Mouse (Mus musculus): ENCODE results near the gene Adamts4. TPM values are rescaled to one million over a fixed set of nuclear protein-coding genes. Genes with fewer than 3 reads are reported as not detected.

Gene Adamts4
- polyA plus RNA-seq, 2 experiments, result 8.6 to 10.1 TPM

DNA sequence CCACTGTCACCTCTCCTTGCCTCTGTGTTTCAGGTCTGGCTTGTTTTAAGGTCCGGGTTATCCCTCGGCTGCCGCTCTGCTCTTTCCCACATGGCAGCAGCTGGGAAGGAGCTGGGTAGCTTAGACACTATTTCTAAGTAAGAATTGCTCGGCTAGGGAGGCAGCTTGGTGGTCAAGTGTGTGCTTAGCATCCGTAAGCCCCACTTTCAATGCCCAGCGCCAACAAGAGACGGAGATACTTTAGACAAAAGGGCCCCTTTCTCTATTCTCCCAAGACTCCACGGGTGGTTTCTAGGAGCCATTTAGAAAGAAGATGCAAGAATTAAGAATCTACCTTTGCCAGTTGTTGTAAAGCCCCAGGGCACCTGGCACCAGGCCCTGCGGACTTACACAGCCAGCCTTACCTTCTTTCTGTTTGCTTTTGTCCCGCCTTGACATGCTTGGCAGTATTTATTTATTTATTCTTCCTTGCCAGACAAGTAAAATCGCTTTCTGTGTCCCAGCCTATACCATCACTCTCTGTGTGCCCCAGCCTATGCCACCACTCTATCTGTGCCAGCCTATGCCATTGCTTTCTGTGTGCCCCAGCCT is 25.0 kb downstream of the Adamts4 start:
- no peak for DNase-seq (ENCODE audit: low spot score)
- Histone ChIP-seq H3K36me3 (ENCODE audit: control insufficient read depth, insufficient read depth, low read length) (peaks cover 70% of the 10 kb centered on the region), H3K4me3 (replicated peaks; ENCODE audit: low read length) (no peak overlapping the region), H3K9ac (ENCODE audit: low read depth, low read length, severe bottlenecking) (no peak overlapping the region), H3K4me1 (ENCODE audit: control insufficient read depth, insufficient read depth, low read length) (peaks cover 16% of the 10 kb centered on the region), H3K4me2 (replicated peaks; ENCODE audit: low read depth, low read length, severe bottlenecking) (no peak overlapping the region), H3K27ac (replicated peaks; ENCODE audit: low read depth, low read length) (no peak overlapping the region), H3K9me3 (ENCODE audit: control insufficient read depth, low read length) (no peaks in the 10 kb centered on the region), H3K27me3 (ENCODE audit: control insufficient read depth, insufficient read depth, low read length) (no peaks in the 10 kb centered on the region)
- TF ChIP-seq POLR2A (IDR thresholded peaks at IDR 0.05; ENCODE audit: borderline replicate concordance, extremely low read depth, insufficient read depth, insufficient read length), result no peak
- 92% methylated on average over 11 of the region's 11 CpGs for WGBS
- no peak for ATAC-seq (ENCODE audit: low FRiP score, low read depth)

DNA sequence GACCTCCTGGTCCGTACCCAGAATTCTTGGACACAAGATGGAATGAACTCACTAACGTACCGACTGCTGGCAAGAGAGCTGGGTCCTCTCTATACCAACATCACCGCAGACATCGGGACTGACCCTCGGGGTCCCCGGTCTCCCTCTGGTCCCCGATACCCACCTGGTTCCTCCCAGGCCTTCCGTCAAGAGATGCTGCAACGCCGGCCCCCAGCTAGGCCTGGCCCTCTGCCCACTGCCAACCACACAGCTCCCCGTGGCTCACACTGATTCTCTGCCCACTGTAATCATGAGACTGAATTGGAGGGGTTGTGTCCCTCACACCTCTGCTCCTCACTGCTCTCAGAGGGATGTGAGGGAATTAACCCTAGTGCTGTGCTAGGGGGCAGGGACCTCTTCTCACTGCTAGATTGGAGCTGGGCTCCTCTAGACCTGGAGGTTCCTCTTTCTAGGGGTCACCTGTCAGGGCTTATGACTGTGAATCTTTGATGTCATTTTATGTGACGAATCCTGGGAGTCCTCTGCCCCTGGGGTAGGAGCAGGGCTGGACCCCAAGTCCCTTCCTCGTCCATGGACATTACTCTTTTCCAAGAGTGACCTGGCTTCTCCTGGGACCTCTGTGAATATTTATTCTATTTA is 26.0 kb downstream of the Adamts4 start:
- Histone ChIP-seq H3K4me2 (replicated peaks; ENCODE audit: low read depth, low read length, severe bottlenecking) (no peak overlapping the region), H3K4me1 (ENCODE audit: control insufficient read depth, insufficient read depth, low read length) (peaks cover 11% of the 10 kb centered on the region), H3K27me3 (ENCODE audit: control insufficient read depth, insufficient read depth, low read length) (no peaks in the 10 kb centered on the region), H3K9me3 (ENCODE audit: control insufficient read depth, low read length) (no peaks in the 10 kb centered on the region), H3K9ac (ENCODE audit: low read depth, low read length, severe bottlenecking) (no peak overlapping the region), H3K4me3 (replicated peaks; ENCODE audit: low read length) (no peak overlapping the region), H3K36me3 (ENCODE audit: control insufficient read depth, insufficient read depth, low read length) (peaks cover 70% of the 10 kb centered on the region), H3K27ac (replicated peaks; ENCODE audit: low read depth, low read length) (no peak overlapping the region)
- ATAC-seq (ENCODE audit: low FRiP score, low read depth) (no peak), DNase-seq (ENCODE audit: low spot score) (no peak)
- 94% methylated on average over 14 of the region's 14 CpGs for WGBS
- TF ChIP-seq POLR2A (IDR thresholded peaks at IDR 0.05; ENCODE audit: borderline replicate concordance, extremely low read depth, insufficient read depth, insufficient read length), result no peak

DNA sequence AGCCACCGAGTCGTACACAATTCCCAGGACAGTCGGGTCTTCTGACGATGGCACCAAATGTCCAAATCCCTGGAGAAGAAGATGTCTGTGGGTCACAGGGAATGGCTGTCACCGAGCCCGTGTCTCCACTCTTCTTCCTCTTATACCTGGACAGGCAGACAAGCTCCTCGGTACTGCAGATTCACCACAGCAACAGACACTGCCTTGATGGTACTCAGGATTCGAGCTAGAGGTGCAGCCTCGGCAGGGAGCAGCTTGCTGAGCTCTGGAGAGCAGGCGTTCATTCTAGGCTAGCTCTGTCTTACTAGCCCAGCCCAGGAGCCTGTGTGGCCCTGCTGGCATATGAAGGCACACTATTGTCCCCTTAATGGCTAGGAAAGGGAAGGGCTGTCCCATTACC is 27.5 kb downstream of the Adamts4 start:
- H3K27ac ChIP-seq (replicated peaks; ENCODE audit: low read depth, low read length), result no peak overlapping the region
- no peak for DNase-seq (ENCODE audit: low spot score)
- H3K27me3 ChIP-seq (ENCODE audit: control insufficient read depth, insufficient read depth, low read length), result no peaks in the 10 kb centered on the region
- no peak overlapping the region for H3K4me3 ChIP-seq (replicated peaks; ENCODE audit: low read length)
- H3K9me3 ChIP-seq (ENCODE audit: control insufficient read depth, low read length), result no peaks in the 10 kb centered on the region
- no peak overlapping the region for H3K4me2 ChIP-seq (replicated peaks; ENCODE audit: low read depth, low read length, severe bottlenecking)
- H3K36me3 ChIP-seq (ENCODE audit: control insufficient read depth, insufficient read depth, low read length), result peaks cover 72% of the 10 kb centered on the region
- 83% methylated on average over 10 of the region's 10 CpGs for WGBS
- TF ChIP-seq POLR2A (IDR thresholded peaks at IDR 0.05; ENCODE audit: borderline replicate concordance, extremely low read depth, insufficient read depth, insufficient read length), result no peak
- H3K9ac ChIP-seq (ENCODE audit: low read depth, low read length, severe bottlenecking), result no peak overlapping the region
- peaks cover 8% of the 10 kb centered on the region for H3K4me1 ChIP-seq (ENCODE audit: control insufficient read depth, insufficient read depth, low read length)
- no peak for ATAC-seq (ENCODE audit: low FRiP score, low read depth)

DNA sequence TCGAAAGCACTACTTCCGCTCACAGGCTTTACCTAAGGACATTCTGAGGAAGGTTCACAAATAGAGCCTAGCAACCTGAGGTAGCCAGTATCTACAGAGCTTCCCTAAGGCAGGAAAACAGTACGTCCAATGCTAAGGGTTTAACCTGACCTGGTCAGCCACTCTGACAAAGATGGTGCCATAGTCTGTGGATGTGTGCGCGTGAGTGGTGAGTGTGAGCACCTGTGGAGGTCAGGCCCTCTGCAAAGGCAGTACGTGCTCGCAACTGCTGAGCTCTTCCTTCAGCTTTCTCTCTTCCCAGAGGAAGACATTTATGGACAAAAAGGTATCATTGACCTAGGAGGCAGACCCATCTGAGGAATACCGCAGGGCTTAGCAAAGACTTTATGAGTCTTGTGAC is 28.2 kb downstream of the Adamts4 start:
- Histone ChIP-seq H3K4me2 (replicated peaks; ENCODE audit: low read depth, low read length, severe bottlenecking) (no peak overlapping the region), H3K9me3 (ENCODE audit: control insufficient read depth, low read length) (no peaks in the 10 kb centered on the region), H3K36me3 (ENCODE audit: control insufficient read depth, insufficient read depth, low read length) (peaks cover 70% of the 10 kb centered on the region), H3K27me3 (ENCODE audit: control insufficient read depth, insufficient read depth, low read length) (no peaks in the 10 kb centered on the region), H3K4me1 (ENCODE audit: control insufficient read depth, insufficient read depth, low read length) (peaks cover 8% of the 10 kb centered on the region), H3K9ac (ENCODE audit: low read depth, low read length, severe bottlenecking) (no peak overlapping the region), H3K4me3 (replicated peaks; ENCODE audit: low read length) (no peak overlapping the region), H3K27ac (replicated peaks; ENCODE audit: low read depth, low read length) (no peak overlapping the region)
- DNase-seq (ENCODE audit: low spot score) (no peak), ATAC-seq (ENCODE audit: low FRiP score, low read depth) (no peak)
- no peak for TF ChIP-seq POLR2A (IDR thresholded peaks at IDR 0.05; ENCODE audit: borderline replicate concordance, extremely low read depth, insufficient read depth, insufficient read length)
- WGBS, result 89% methylated on average over 8 of the region's 8 CpGs

DNA sequence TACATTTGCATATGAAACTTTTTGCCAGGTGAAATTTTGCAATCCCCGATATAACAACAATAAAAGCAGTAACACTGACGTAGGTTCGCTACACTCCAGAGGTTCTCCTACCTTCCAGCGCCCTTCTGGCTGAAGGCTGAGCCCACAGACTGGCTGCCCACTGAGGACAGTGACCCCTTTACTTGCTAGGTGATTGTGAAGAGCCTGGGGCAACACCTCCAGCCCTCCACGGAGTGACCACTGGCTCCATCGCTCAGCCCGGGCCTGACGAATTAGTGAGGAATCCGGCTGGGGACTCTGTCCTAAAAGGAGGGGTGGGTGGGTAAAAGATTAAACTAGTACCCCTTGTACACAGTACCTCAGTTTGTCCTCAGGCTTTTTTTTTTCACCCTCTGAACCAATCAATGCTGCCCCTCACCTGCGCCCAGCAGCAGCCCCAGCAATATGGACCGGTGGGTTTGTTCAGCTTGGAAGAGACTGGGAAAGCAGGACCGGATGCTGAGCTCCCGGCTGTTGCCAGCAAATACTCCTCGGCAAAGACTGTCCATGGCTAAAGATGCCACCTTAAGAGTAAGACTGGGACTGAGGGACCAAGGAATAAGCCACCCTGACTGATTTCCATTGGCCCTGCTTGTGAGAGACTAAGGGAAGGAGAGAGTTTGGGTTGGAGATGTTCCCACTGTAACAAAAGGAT is 28.9 kb downstream of the Adamts4 start:
- WGBS, result 85% methylated on average over 14 of the region's 14 CpGs
- Histone ChIP-seq H3K27ac (replicated peaks; ENCODE audit: low read depth, low read length) (no peak overlapping the region), H3K36me3 (ENCODE audit: control insufficient read depth, insufficient read depth, low read length) (peaks cover 69% of the 10 kb centered on the region), H3K4me1 (ENCODE audit: control insufficient read depth, insufficient read depth, low read length) (peaks cover 8% of the 10 kb centered on the region), H3K27me3 (ENCODE audit: control insufficient read depth, insufficient read depth, low read length) (no peaks in the 10 kb centered on the region), H3K4me3 (replicated peaks; ENCODE audit: low read length) (peak overlapping the region; percentile 55; the same call in 1 of the 2 replicates), H3K9me3 (ENCODE audit: control insufficient read depth, low read length) (no peaks in the 10 kb centered on the region), H3K9ac (ENCODE audit: low read depth, low read length, severe bottlenecking) (no peak overlapping the region), H3K4me2 (replicated peaks; ENCODE audit: low read depth, low read length, severe bottlenecking) (peak overlapping the region; percentile 76; the same call in 1 of the 2 replicates)
- DNase-seq (ENCODE audit: low spot score) (no peak), ATAC-seq (ENCODE audit: low FRiP score, low read depth) (no peak)
- no peak for TF ChIP-seq POLR2A (IDR thresholded peaks at IDR 0.05; ENCODE audit: borderline replicate concordance, extremely low read depth, insufficient read depth, insufficient read length)

Data from limb, embryonic 14.5 days (tissue).